Mouse (Mus musculus) midbrain, embryonic 15.5 days (tissue): ENCODE measurements around the gene Fig4. TPM values are rescaled to one million over a fixed set of nuclear protein-coding genes. Genes with fewer than 3 reads are reported as not detected.

Experiments
- ATAC-seq: fragments of 200-750 bp; cut with Nextera tagmentation; replicated peaks from 2 replicates; pipeline ENCODE4 v1.8.0; 2017; ENCODE audit warnings: moderate TSS enrichment
- H3K27ac ChIP-seq: fragments of 300-500 bp; sonication (generic); 2 replicates; pipeline ENCODE4 v1.5.1; 2015; ENCODE audit warnings: mild to moderate bottlenecking, inconsistent platforms
- H3K27me3 ChIP-seq: fragments of 300-500 bp; sonication (generic); replicated peaks from 2 replicates; pipeline ENCODE4 v1.6.1; 2015; ENCODE audit warnings: inconsistent platforms
- H3K36me3 ChIP-seq: fragments of 300-500 bp; sonication (generic); replicated peaks from 2 replicates; pipeline ENCODE4 v1.6.1; 2015; ENCODE audit warnings: inconsistent platforms
- H3K4me1 ChIP-seq: fragments of 300-500 bp; sonication (generic); 2 replicates; pipeline ENCODE4 v1.6.1; 2015; ENCODE audit warnings: inconsistent platforms
- H3K4me2 ChIP-seq: fragments of 300-500 bp; sonication (generic); 2 replicates; pipeline ENCODE4 v1.6.1; 2015; ENCODE audit warnings: inconsistent platforms, mild to moderate bottlenecking, moderate library complexity
- H3K4me3 ChIP-seq: fragments of 300-500 bp; sonication (generic); 2 replicates; pipeline ENCODE4 v1.5.1; 2015; ENCODE audit warnings: mild to moderate bottlenecking, inconsistent platforms
- H3K9ac ChIP-seq: fragments of 300-500 bp; sonication (generic); 2 replicates; pipeline ENCODE4 v1.6.1; 2015; ENCODE audit warnings: mild to moderate bottlenecking, inconsistent platforms
- H3K9me3 ChIP-seq: fragments of 300-500 bp; sonication (generic); 2 replicates; pipeline ENCODE4 v1.6.1; 2016; ENCODE audit warnings: inconsistent platforms
- WGBS: fragments of 180-500 bp; shearing (Covaris S2); methylation state at CpG from one replicate; pipeline ENCODE4 v1.1.7; 2015; ENCODE audit warnings: mixed read lengths; 5-methylcytosine and 5-hydroxymethylcytosine counted together
- polyA plus RNA-seq: library from polyadenylated mRNA; unstranded; fragments of >200 nt; fragmentation: Nextera tagmentation; extraction: Ambion mirVana; gene quantifications from 2 replicates; pipeline ENCODE4 v1.2.1, GENCODE M21; 2015

Fig4 gene
- polyA plus RNA-seq, 1 experiment from 2014 or later, result 30.8 TPM

DNA sequence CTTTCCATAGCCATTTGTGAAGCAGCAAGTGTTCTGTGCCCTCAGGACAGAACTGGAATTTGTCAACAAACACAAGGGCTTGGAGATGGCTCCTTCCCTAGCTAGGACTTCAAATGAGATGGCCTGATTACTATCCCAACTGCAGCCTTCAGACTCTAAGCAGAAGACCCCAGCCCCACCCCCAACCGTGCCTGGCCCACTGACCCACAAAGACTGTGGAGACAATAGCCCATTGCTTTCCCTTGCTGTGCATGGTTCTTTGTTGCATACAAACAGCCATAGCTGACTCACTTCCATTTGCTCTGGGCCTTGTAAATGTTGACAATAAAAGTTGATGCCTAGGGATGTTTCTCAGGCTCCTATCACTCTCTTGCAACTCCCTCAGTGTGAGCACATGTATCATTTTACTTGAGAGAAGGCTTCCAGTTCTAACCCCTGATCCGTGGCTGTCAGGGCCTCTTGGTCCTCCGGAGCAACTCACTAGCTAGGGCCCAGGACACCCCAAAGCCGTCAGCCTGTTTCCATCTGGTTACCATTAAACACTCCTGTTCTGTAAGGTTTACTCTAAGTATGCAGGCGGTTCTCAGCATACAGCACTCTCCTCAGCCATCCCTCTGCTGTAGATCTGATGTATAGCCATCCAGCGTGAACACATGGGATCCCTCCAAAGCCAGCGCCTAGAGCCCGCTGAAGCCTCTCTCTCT is 52.9 kb downstream of the Fig4 start:
- Histone ChIP-seq H3K27ac (no peak overlapping the region), H3K9me3 (no peaks in the 10 kb centered on the region), H3K4me1 (no peaks in the 10 kb centered on the region), H3K27me3 (no peaks in the 10 kb centered on the region), H3K36me3 (0 out of 2 replicates have a peak, but pooled peaks cover 2% of the 10 kb centered on the region), H3K9ac (no peak overlapping the region), H3K4me2 (no peak overlapping the region), H3K4me3 (no peak overlapping the region)
- no peak for ATAC-seq
- 60% methylated on average over 8 of the region's 8 CpGs for WGBS

DNA sequence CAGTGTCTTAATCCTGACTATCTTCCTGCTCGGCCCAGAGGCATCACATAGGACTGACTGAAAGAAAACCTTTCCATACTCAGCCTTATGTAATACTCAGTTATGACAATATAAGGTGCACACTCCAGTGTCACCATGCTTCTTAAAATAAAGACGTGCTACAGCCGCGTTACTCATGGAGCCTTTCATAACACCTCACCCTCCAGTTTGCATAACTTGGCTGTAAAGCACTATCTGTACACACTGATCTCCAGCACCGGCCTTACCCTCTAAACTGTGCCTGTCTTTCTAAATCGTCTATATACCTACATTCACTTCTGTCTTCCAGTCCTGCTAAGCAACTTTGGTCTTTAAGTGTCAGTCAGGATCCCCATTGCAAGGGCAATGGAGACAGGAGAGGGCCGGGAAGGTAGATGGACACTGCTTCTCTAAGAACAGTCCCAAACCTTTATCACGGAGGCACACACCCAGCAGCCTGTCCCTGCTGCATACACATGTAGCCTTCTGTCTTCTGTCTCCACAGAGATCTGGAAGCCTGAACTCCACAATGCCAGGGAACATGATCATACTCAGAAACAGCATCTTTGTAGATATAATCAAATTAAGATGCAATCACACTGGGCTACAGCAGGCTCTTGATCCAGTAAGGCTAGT is 53.9 kb downstream of the Fig4 start:
- Histone ChIP-seq H3K9me3 (no peaks in the 10 kb centered on the region), H3K36me3 (no peaks in the 10 kb centered on the region), H3K4me1 (no peaks in the 10 kb centered on the region), H3K4me3 (no peak overlapping the region), H3K4me2 (no peak overlapping the region), H3K27ac (no peak overlapping the region), H3K27me3 (no peaks in the 10 kb centered on the region), H3K9ac (no peak overlapping the region)
- WGBS, result 93% methylated on average over 8 of the region's 8 CpGs
- ATAC-seq, result no peak

GRCm38 (mm10) chr10:41247800-41248473 is 55.1 kb downstream of the Fig4 start:
- 87% methylated on average over 5 of the region's 5 CpGs for WGBS
- no peaks in the 10 kb centered on the region for H3K4me1 ChIP-seq
- no peaks in the 10 kb centered on the region for H3K36me3 ChIP-seq
- ATAC-seq, result no peak
- no peaks in the 10 kb centered on the region for H3K27me3 ChIP-seq
- H3K27ac ChIP-seq, result no peak overlapping the region
- H3K9ac ChIP-seq, result no peak overlapping the region
- H3K4me3 ChIP-seq, result no peak overlapping the region
- no peaks in the 10 kb centered on the region for H3K9me3 ChIP-seq
- H3K4me2 ChIP-seq, result no peak overlapping the region

- 62% methylated on average over 5 of the region's 5 CpGs for WGBS
- Histone ChIP-seq H3K36me3 (no peaks in the 10 kb centered on the region), H3K4me1 (no peaks in the 10 kb centered on the region), H3K27me3 (no peaks in the 10 kb centered on the region), H3K9me3 (no peaks in the 10 kb centered on the region), H3K4me2 (no peak overlapping the region), H3K27ac (no peak overlapping the region), H3K9ac (no peak overlapping the region), H3K4me3 (no peak overlapping the region)
- ATAC-seq, result no peak
Measured at GRCm38 (mm10) chr10:41246111-41246510, 56.9 kb downstream of the Fig4 start.

- no peak overlapping the region for H3K27ac ChIP-seq
- no peaks in the 10 kb centered on the region for H3K4me1 ChIP-seq
- no peak overlapping the region for H3K9ac ChIP-seq
- 84% methylated on average over 6 of the region's 6 CpGs for WGBS
- no peaks in the 10 kb centered on the region for H3K27me3 ChIP-seq
- no peaks in the 10 kb centered on the region for H3K9me3 ChIP-seq
- ATAC-seq, result peak; percentile 63
- no peaks in the 10 kb centered on the region for H3K36me3 ChIP-seq
- H3K4me2 ChIP-seq, result no peak overlapping the region
- no peak overlapping the region for H3K4me3 ChIP-seq
Measured at GRCm38 (mm10) chr10:41245477-41245876, 57.6 kb downstream of the Fig4 start.

DNA sequence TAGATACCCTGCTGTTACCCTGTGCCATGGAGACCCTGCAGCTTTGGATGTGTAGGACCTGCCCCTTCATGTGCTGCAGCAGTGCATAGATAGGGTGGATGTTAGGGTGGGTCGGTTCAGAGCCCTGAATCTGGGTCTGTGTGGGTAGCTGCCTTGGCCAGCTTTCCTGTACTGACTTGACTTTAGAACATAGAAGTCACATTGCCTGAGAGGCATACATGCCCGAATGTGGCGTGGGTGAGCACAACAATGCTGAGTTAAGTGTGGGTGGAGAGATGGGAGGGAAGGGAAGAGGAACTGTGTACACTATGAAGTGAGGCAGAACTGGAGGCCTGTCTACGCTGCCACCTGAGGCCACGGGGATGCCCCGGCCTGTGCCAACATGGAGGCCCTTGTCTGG is 58.0 kb downstream of the Fig4 start:
- no peaks in the 10 kb centered on the region for H3K9me3 ChIP-seq
- H3K36me3 ChIP-seq, result no peaks in the 10 kb centered on the region
- 94% methylated on average over 6 of the region's 6 CpGs for WGBS
- no peak overlapping the region for H3K9ac ChIP-seq
- no peak overlapping the region for H3K27ac ChIP-seq
- H3K4me3 ChIP-seq, result no peak overlapping the region
- H3K27me3 ChIP-seq, result no peaks in the 10 kb centered on the region
- 0 out of 2 replicates have a peak, but pooled peaks have one; percentile 50 for ATAC-seq
- no peaks in the 10 kb centered on the region for H3K4me1 ChIP-seq
- H3K4me2 ChIP-seq, result no peak overlapping the region

DNA sequence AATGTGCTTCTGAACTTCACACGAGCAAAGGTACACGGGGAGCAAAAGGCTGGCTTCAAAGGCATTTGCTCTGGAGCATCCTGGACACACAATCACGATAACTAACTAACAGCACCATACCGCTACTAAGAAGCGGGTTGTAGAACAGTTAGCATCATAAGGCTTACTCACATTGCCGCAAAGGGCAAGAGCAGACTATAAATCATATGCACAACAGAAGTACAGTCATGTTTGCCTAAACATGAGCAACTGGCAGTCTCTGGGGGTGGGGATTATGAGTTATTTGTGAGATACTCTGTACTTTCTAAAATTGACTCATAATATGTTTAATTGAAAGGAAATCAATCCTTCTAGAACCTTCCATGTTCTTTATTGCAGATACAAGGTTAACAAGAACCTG is 59.1 kb downstream of the Fig4 start:
- Histone ChIP-seq H3K4me3 (no peak overlapping the region), H3K27me3 (no peaks in the 10 kb centered on the region), H3K4me2 (no peak overlapping the region), H3K9me3 (no peaks in the 10 kb centered on the region), H3K36me3 (no peaks in the 10 kb centered on the region), H3K4me1 (no peaks in the 10 kb centered on the region), H3K9ac (no peak overlapping the region), H3K27ac (no peak overlapping the region)
- 95% methylated on average over 6 of the region's 6 CpGs for WGBS
- ATAC-seq, result no peak

- WGBS, result 83% methylated on average over 6 of the region's 6 CpGs
- Histone ChIP-seq H3K9ac (no peak overlapping the region), H3K4me2 (no peak overlapping the region), H3K4me3 (no peak overlapping the region), H3K27ac (no peak overlapping the region), H3K27me3 (no peaks in the 10 kb centered on the region), H3K4me1 (no peaks in the 10 kb centered on the region), H3K36me3 (no peaks in the 10 kb centered on the region), H3K9me3 (no peaks in the 10 kb centered on the region)
- no peak for ATAC-seq
Measured at GRCm38 (mm10) chr10:41241558-41242242, 61.4 kb downstream of the Fig4 start.

DNA sequence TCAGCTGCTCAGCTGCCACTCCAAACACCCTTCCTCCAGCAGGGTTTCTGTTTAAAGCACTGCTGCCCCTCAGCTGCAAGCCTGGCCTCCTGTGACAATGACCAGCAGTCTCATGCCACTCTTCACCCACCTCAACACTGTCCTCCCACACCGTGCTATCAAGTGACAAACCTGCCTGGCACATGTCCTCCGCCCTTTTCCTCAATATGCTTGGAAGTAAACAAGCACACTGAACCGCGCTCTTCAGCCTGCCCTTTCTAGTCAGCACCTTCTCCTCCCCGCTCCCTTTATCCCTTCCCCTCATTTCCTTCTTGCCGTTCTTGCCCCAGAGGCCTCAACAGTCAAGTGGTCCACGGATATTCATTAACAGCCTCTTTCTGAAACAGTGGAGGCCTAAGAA is 62.0 kb downstream of the Fig4 start:
- Histone ChIP-seq H3K27ac (no peak overlapping the region), H3K4me2 (no peak overlapping the region), H3K9ac (no peak overlapping the region), H3K4me3 (no peak overlapping the region), H3K27me3 (no peaks in the 10 kb centered on the region), H3K36me3 (no peaks in the 10 kb centered on the region), H3K9me3 (no peaks in the 10 kb centered on the region), H3K4me1 (no peaks in the 10 kb centered on the region)
- no peak for ATAC-seq
- WGBS, result 69% methylated on average over 7 of the region's 7 CpGs

DNA sequence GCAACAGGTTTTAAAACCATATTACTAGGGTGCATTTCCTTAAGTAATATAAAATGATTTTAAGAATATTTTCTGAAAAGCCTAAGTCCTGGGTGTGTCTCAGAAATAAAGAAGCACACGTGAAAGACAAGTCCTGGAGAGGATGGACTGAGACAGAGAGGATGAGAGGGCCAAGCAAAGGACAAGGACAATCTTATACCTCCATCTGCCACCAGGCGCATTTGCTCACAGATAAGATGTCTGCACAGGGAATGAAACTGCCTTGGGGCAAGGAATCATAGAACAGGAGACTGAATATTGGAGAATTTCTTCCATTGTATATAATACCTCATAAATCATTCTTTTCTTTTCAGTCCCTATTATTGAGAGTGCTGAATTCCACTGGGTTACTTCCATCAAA is 67.0 kb downstream of the Fig4 start:
- no peak for ATAC-seq
- no peak overlapping the region for H3K9ac ChIP-seq
- H3K4me3 ChIP-seq, result no peak overlapping the region
- H3K36me3 ChIP-seq, result no peaks in the 10 kb centered on the region
- no peak overlapping the region for H3K4me2 ChIP-seq
- no peak overlapping the region for H3K27ac ChIP-seq
- no peaks in the 10 kb centered on the region for H3K4me1 ChIP-seq
- 83% methylated on average over 2 of the region's 2 CpGs for WGBS
- no peaks in the 10 kb centered on the region for H3K9me3 ChIP-seq
- H3K27me3 ChIP-seq, result no peaks in the 10 kb centered on the region

DNA sequence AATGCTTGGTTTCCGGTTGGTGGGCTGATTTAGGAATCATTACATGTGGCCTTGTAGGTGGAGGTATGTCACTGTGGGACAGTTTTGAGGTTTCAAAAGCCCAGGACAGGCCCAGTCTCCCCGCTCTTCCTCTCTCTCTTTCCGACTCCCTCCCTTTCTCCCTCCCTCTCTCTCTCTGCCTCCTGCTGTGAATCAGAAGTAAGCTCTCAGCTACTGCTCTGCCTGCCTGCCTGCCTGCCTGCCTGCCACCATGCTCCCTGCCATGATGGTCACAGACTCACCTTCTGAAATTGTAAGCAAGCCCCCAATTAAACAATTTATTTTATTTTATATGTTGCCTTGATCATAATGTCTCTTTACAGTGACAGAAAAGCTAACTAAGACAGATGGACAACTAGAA is 67.5 kb downstream of the Fig4 start:
- no peaks in the 10 kb centered on the region for H3K27me3 ChIP-seq

GRCm38 (mm10) chr10:41235159-41235558 is 67.9 kb downstream of the Fig4 start:
- no peak overlapping the region for H3K9ac ChIP-seq
- no peaks in the 10 kb centered on the region for H3K4me1 ChIP-seq
- no peak for ATAC-seq
- H3K27me3 ChIP-seq, result no peaks in the 10 kb centered on the region
- H3K9me3 ChIP-seq, result no peaks in the 10 kb centered on the region
- no peak overlapping the region for H3K27ac ChIP-seq
- H3K4me2 ChIP-seq, result no peak overlapping the region
- H3K4me3 ChIP-seq, result no peak overlapping the region
- WGBS, result 89% methylated on average over 2 of the region's 2 CpGs
- H3K36me3 ChIP-seq, result no peaks in the 10 kb centered on the region

More for the DNA sequence above, 67.5 kb downstream of the Fig4 start:
- no peak for ATAC-seq
- Histone ChIP-seq H3K4me3 (no peak overlapping the region), H3K9me3 (no peaks in the 10 kb centered on the region), H3K4me1 (no peaks in the 10 kb centered on the region), H3K9ac (no peak overlapping the region), H3K36me3 (no peaks in the 10 kb centered on the region), H3K27ac (no peak overlapping the region), H3K4me2 (no peak overlapping the region)
- WGBS, result 79% methylated on average over 3 of the region's 3 CpGs
